Mouse (Mus musculus): ENCODE measurements around the gene Pglyrp2. TPM values are rescaled to one million over a fixed set of nuclear protein-coding genes. Genes with fewer than 3 reads are reported as not detected.
A peak's percentile ranks its signal among the peaks of the same experiment; 100 is the strongest.

Gene Pglyrp2
- polyA plus RNA-seq, 1 experiment from 2014 or later = 2.3 TPM

- DNase-seq (no peak), ATAC-seq (ENCODE audit: low read depth) (no peak)
- H3K4me3 ChIP-seq (replicated peaks) = no peak overlapping the region
- H3K36me3 ChIP-seq = no peaks in the 10 kb centered on the region
- H3K9ac ChIP-seq = no peak overlapping the region
- 80% methylated on average over 4 of the region's 4 CpGs for WGBS (ENCODE audit: insufficient replicate concordance)
- H3K27me3 ChIP-seq = no peaks in the 10 kb centered on the region; the same call in 1 of the 2 replicates
- H3K4me1 ChIP-seq (replicated peaks) = no peaks in the 10 kb centered on the region
- no peak overlapping the region for H3K27ac ChIP-seq
- H3K4me2 ChIP-seq = no peak overlapping the region
- H3K9me3 ChIP-seq (replicated peaks) = no peaks in the 10 kb centered on the region
Measured at GRCm38 (mm10) chr17:32437106-32437505, 13.1 kb upstream of the Pglyrp2 start.

- no peak for ATAC-seq (ENCODE audit: low read depth)
- no peaks in the 10 kb centered on the region for H3K36me3 ChIP-seq
- no peak overlapping the region for H3K27ac ChIP-seq
- H3K9me3 ChIP-seq (replicated peaks) = no peaks in the 10 kb centered on the region
- H3K27me3 ChIP-seq = no peaks in the 10 kb centered on the region
- no peak overlapping the region for H3K4me3 ChIP-seq (replicated peaks)
- DNase-seq = no peak
- no peak overlapping the region for H3K4me2 ChIP-seq
- 56% methylated on average over 5 of the region's 5 CpGs for WGBS (ENCODE audit: insufficient replicate concordance)
- H3K9ac ChIP-seq = no peak overlapping the region
- H3K4me1 ChIP-seq (replicated peaks) = no peaks in the 10 kb centered on the region
Measured at GRCm38 (mm10) chr17:32435151-32435550, 11.2 kb upstream of the Pglyrp2 start.

- no peak overlapping the region for H3K4me2 ChIP-seq
- H3K27ac ChIP-seq = no peak overlapping the region
- no peaks in the 10 kb centered on the region for H3K4me1 ChIP-seq (replicated peaks)
- no peak overlapping the region for H3K9ac ChIP-seq
- ATAC-seq (ENCODE audit: low read depth) (no peak), DNase-seq (no peak)
- H3K9me3 ChIP-seq (replicated peaks) = no peaks in the 10 kb centered on the region
- no peaks in the 10 kb centered on the region for H3K27me3 ChIP-seq
- WGBS (ENCODE audit: insufficient replicate concordance) = 41% methylated on average over 4 of the region's 4 CpGs
- H3K36me3 ChIP-seq = no peaks in the 10 kb centered on the region
- no peak overlapping the region for H3K4me3 ChIP-seq (replicated peaks)
Measured at GRCm38 (mm10) chr17:32434324-32434723, 10.4 kb upstream of the Pglyrp2 start.

GRCm38 (mm10) chr17:32431972-32432371 is 8.0 kb upstream of the Pglyrp2 start:
- Histone ChIP-seq H3K9ac (no peak overlapping the region), H3K36me3 (no peaks in the 10 kb centered on the region), H3K4me2 (no peak overlapping the region), H3K4me3 (replicated peaks) (no peak overlapping the region), H3K9me3 (replicated peaks) (no peaks in the 10 kb centered on the region), H3K4me1 (replicated peaks) (no peaks in the 10 kb centered on the region), H3K27me3 (no peaks in the 10 kb centered on the region), H3K27ac (no peak overlapping the region)
- DNase-seq (no peak), ATAC-seq (ENCODE audit: low read depth) (no peak)
- 50% methylated on average over 3 of the region's 3 CpGs for WGBS (ENCODE audit: insufficient replicate concordance)

- Histone ChIP-seq H3K9ac (no peak overlapping the region), H3K4me3 (replicated peaks) (no peak overlapping the region), H3K27ac (no peak overlapping the region), H3K4me2 (no peak overlapping the region), H3K36me3 (no peaks in the 10 kb centered on the region), H3K4me1 (replicated peaks) (peaks cover 3% of the 10 kb centered on the region), H3K27me3 (no peaks in the 10 kb centered on the region), H3K9me3 (replicated peaks) (no peaks in the 10 kb centered on the region)
- DNase-seq = no peak
- ATAC-seq (ENCODE audit: low read depth) = peak; percentile 61
Measured at GRCm38 (mm10) chr17:32426610-32427009, 2.6 kb upstream of the Pglyrp2 start.

- Histone ChIP-seq H3K9ac (no peak overlapping the region), H3K27ac (no peak overlapping the region), H3K9me3 (replicated peaks) (no peaks in the 10 kb centered on the region), H3K4me2 (0 out of 2 replicates have a peak overlapping the region, but pooled peaks have one; percentile 6), H3K4me1 (replicated peaks) (peaks cover 10% of the 10 kb centered on the region; the same call in 1 of the 2 replicates), H3K27me3 (0 out of 2 replicates have a peak, but pooled peaks cover under 1% of the 10 kb centered on the region), H3K36me3 (no peaks in the 10 kb centered on the region), H3K4me3 (replicated peaks) (no peak overlapping the region)
- DNase-seq (no peak), ATAC-seq (ENCODE audit: low read depth) (0 out of 2 replicates have a peak, but pooled peaks have one; percentile 26)
- 69% methylated on average over 8 of the region's 8 CpGs for WGBS (ENCODE audit: insufficient replicate concordance)
Measured at GRCm38 (mm10) chr17:32420781-32421180, 3.2 kb downstream of the Pglyrp2 start.

- Histone ChIP-seq H3K9me3 (replicated peaks) (no peaks in the 10 kb centered on the region), H3K27me3 (0 out of 2 replicates have a peak, but pooled peaks cover 3% of the 10 kb centered on the region), H3K36me3 (no peaks in the 10 kb centered on the region), H3K9ac (no peak overlapping the region), H3K4me2 (no peak overlapping the region), H3K4me3 (replicated peaks) (no peak overlapping the region), H3K27ac (no peak overlapping the region), H3K4me1 (replicated peaks) (peaks cover 10% of the 10 kb centered on the region; the same call in 1 of the 2 replicates)
- 50% methylated on average over 2 of the region's 2 CpGs for WGBS (ENCODE audit: insufficient replicate concordance)
- DNase-seq (no peak), ATAC-seq (ENCODE audit: low read depth) (no peak)
Measured at GRCm38 (mm10) chr17:32419989-32420388, 4.0 kb downstream of the Pglyrp2 start.

GRCm38 (mm10) chr17:32416771-32417170 is 7.2 kb downstream of the Pglyrp2 start:
- Histone ChIP-seq H3K4me1 (replicated peaks) (0 out of 2 replicates have a peak, but pooled peaks cover 7% of the 10 kb centered on the region), H3K9me3 (replicated peaks) (no peaks in the 10 kb centered on the region), H3K27ac (no peak overlapping the region), H3K4me2 (no peak overlapping the region), H3K9ac (no peak overlapping the region), H3K36me3 (no peaks in the 10 kb centered on the region), H3K4me3 (replicated peaks) (no peak overlapping the region), H3K27me3 (0 out of 2 replicates have a peak, but pooled peaks cover 3% of the 10 kb centered on the region)
- DNase-seq (no peak), ATAC-seq (ENCODE audit: low read depth) (no peak)
- WGBS (ENCODE audit: insufficient replicate concordance) = 90% methylated on average over 14 of the region's 14 CpGs

- Histone ChIP-seq H3K9me3 (replicated peaks) (no peaks in the 10 kb centered on the region), H3K27me3 (0 out of 2 replicates have a peak, but pooled peaks cover 3% of the 10 kb centered on the region), H3K4me2 (peak overlapping the region; percentile 21; the same call in 1 of the 2 replicates), H3K4me1 (replicated peaks) (0 out of 2 replicates have a peak, but pooled peaks cover 4% of the 10 kb centered on the region), H3K4me3 (replicated peaks) (no peak overlapping the region), H3K9ac (no peak overlapping the region), H3K36me3 (no peaks in the 10 kb centered on the region), H3K27ac (no peak overlapping the region)
- 61% methylated on average over 24 of the region's 24 CpGs for WGBS (ENCODE audit: insufficient replicate concordance)
- ATAC-seq (ENCODE audit: low read depth) = no peak
- DNase-seq = no peak
Measured at GRCm38 (mm10) chr17:32415417-32416020, 8.4 kb downstream of the Pglyrp2 start.

GRCm38 (mm10) chr17:32411898-32412297 is 12.1 kb downstream of the Pglyrp2 start:
- 69% methylated on average over 6 of the region's 6 CpGs for WGBS (ENCODE audit: insufficient replicate concordance)
- H3K4me2 ChIP-seq = no peak overlapping the region
- H3K36me3 ChIP-seq = no peaks in the 10 kb centered on the region
- H3K27me3 ChIP-seq = 0 out of 2 replicates have a peak, but pooled peaks cover 3% of the 10 kb centered on the region
- H3K4me1 ChIP-seq (replicated peaks) = no peaks in the 10 kb centered on the region
- ATAC-seq (ENCODE audit: low read depth) (no peak), DNase-seq (no peak)
- no peaks in the 10 kb centered on the region for H3K9me3 ChIP-seq (replicated peaks)
- no peak overlapping the region for H3K27ac ChIP-seq
- no peak overlapping the region for H3K4me3 ChIP-seq (replicated peaks)
- H3K9ac ChIP-seq = no peak overlapping the region

GRCm38 (mm10) chr17:32403417-32403816 is 20.6 kb downstream of the Pglyrp2 start, which contains the start of gene Rasal3:
Gene Rasal3 (minus strand): TSS chr17:32403583.
- Histone ChIP-seq H3K27ac (peak within 1 kb of the TSS; percentile 29), H3K27me3 (no peaks in the 10 kb centered on the region), H3K4me1 (replicated peaks) (peaks cover 26% of the 10 kb centered on the region), H3K36me3 (no peaks in the 10 kb centered on the region), H3K9me3 (replicated peaks) (no peaks in the 10 kb centered on the region), H3K9ac (peak within 1 kb of the TSS; percentile 66), H3K4me2 (peak within 1 kb of the TSS; percentile 71), H3K4me3 (replicated peaks) (peak within 1 kb of the TSS; percentile 59)
- 29% methylated on average over 8 of the region's 8 CpGs for WGBS (ENCODE audit: insufficient replicate concordance)
- DNase-seq (no peak), ATAC-seq (ENCODE audit: low read depth) (0 out of 2 replicates have a peak, but pooled peaks have one; percentile 47)

- WGBS (ENCODE audit: insufficient replicate concordance) = 29% methylated on average over 11 of the region's 11 CpGs
- 0 out of 2 replicates have a peak, but pooled peaks cover 6% of the 10 kb centered on the region for H3K27me3 ChIP-seq
- ATAC-seq (ENCODE audit: low read depth) (peak; percentile 81), DNase-seq (peak; percentile 36)
- H3K4me3 ChIP-seq (replicated peaks) = peak overlapping the region; percentile 59
- peak overlapping the region; percentile 66 for H3K9ac ChIP-seq
- peak overlapping the region; percentile 71 for H3K4me2 ChIP-seq
- H3K9me3 ChIP-seq (replicated peaks) = no peaks in the 10 kb centered on the region
- H3K36me3 ChIP-seq = no peaks in the 10 kb centered on the region
- no peak overlapping the region for H3K27ac ChIP-seq
- peaks cover 26% of the 10 kb centered on the region for H3K4me1 ChIP-seq (replicated peaks)
Measured at GRCm38 (mm10) chr17:32402779-32403157, 21.2 kb downstream of the Pglyrp2 start.

Data from liver, embryonic 13.5 days (tissue).